Mouse (Mus musculus): ENCODE results near the gene Spint4.
A peak's percentile ranks its signal among the peaks of the same experiment; 100 is the strongest.

The Spint4 gene

DNA sequence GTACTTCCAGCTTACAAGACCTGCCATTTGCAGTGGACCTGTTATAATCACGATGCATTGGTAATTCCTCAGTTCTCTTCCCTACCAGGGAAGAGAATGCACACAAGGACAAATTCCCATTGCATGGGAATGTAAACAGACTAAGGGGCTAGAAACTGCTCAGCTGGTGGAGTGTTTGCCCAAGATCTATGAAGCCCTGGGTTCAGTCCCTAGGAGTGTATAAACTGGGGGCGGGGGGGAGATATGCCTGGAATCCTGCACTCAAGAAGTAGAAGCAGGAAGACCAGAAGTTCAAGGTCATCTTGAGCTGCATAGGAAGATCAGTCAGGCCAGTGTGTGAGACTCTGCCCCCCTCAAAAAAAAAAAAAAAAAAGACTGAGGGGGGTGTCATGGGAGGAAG, 35.0 kb downstream of the Spint4 start:
- DNase-seq = no peak

DNA sequence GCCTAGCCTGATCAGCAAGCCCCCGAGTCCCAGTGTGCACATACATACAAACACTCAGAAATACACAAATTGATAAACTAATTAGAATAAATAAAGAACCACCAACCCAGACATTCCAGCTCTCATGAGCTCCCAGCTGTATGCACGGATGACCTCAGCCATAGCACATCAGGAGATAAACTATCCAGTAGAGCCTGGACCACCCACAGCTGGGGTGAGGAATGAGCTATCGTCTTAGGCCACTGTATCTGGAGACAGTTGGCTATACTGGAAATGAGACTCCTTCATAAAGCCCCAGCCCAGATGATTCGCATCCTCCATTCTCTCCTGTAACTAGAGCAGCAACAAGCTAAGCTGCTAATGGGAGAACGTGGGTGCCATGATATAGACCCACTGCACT, 36.5 kb downstream of the Spint4 start:
- no peak for DNase-seq

DNA sequence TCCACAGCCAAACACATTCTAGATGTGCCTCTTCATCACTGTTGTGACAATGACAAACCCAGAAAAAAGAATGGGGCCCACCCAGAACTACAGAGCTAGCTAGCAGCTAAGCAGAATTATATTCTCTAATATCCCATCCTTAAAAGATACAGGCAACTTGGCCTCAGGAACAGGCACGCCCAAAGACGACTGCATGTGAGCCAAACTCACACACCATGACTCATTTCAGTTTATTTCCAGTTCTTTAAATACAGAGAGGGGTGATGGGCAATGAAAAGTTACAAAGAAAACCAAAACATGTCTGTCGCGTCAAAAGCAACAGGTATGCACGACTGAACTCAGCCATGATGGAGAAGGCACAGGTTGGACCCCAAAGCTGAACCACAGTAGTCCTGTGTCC, 37.1 kb downstream of the Spint4 start:
- DNase-seq = no peak

GRCm38 (mm10) chr2:164737377-164738090, 39.2 kb downstream of the Spint4 start:
- no peak for DNase-seq

- no peak for DNase-seq
Measured at GRCm38 (mm10) chr2:164739876-164740275, 41.6 kb downstream of the Spint4 start.

- no peak for DNase-seq
Measured at GRCm38 (mm10) chr2:164744987-164745386, 46.7 kb downstream of the Spint4 start.

DNA sequence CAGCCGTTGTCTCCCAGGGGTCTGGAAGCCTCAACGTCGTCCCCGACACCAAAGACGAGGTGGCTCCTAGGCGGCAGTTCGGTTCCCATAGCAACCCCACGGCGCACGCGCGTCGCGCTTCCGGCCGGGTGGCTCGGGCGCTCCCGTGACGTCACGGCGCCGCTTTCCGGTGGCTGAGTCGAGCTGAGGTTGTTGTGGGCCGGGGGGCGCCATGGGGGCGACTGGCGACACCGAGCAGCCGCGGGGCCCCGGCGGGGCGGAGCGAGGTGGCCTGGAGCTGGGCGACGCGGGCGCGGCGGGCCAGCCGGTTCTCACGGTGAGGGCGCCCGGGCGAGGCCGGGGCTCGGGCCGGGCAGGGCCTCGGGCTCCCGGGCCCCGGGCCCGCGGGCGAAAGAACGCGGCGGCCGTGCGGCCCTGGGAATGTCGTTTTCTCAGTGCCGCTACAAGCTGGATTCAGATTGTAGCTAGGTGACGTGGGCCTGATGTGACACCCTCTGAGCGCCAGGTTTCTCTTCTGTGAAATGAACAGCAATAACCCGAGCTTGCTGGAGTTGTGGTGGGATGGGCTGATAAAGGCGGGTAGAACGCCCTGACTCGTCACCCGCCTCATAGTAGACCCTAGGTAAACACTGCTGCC, 47.7 kb downstream of the Spint4 start, which contains the start of the genes Wfdc3 and Dnttip1:
Wfdc3 (minus strand) TSS at position 89 of the 637 bp plus-strand sequence.
Dnttip1 (plus strand) TSS at position 141 of the 637 bp plus-strand sequence.
- DNase-seq = peak; percentile 94

- no peak for DNase-seq
Measured at GRCm38 (mm10) chr2:164746693-164747092, 48.4 kb downstream of the Spint4 start.

GRCm38 (mm10) chr2:164748191-164748590, 49.9 kb downstream of the Spint4 start:
- peak; percentile 34 for DNase-seq

- no peak for DNase-seq
Measured at GRCm38 (mm10) chr2:164748991-164749390, 50.7 kb downstream of the Spint4 start.

All from liver (tissue).